Mouse (Mus musculus): ENCODE measurements around the gene Serhl. TPM values are rescaled to one million over a fixed set of nuclear protein-coding genes. Genes with fewer than 3 reads are reported as not detected.

Gene Serhl
- polyA plus RNA-seq, 1 experiment from 2014 or later: 77.1 TPM

DNA sequence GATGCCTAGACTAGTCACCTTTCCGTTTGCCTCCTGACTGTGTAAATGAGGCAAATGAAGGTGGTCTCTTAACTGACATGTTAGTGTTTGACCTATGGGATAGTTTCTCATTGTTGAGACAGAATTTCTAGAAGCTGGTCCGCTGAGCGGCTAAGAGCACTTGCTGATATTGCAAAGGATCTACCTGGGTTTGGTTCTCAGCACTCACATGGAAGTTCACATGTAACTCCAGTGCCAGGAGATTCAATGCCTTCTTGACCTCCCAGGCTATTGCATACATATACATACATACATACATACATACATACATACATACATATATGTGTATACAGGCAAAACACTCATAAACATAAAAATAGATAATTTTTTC lies 60.8 kb downstream of the Serhl start:
- no peaks in the 10 kb centered on the region for H3K27me3 ChIP-seq (ENCODE audit: control insufficient read depth, insufficient read depth, low read length)

DNA sequence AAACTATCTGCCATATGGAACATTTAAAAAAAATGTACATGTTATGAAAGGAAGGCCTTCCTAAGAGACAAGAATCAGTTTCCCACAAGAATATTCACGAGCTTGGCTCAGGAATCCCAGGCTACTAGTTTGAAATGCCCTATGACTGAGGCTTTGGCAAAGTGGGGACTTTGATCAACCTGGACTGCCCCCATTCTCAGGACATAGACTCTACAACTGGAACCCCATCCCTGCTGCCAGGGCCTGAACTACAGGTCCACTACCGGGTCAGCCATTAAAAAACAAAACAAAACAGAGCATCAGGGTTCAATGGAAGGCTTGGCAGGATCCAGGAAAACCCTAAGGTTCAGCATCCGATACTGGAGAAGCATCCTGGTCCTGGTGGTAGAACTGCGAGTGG lies 61.4 kb downstream of the Serhl start:
- H3K4me2 ChIP-seq (ENCODE audit: low read depth, low read length): no peak overlapping the region
- no peak overlapping the region for H3K27ac ChIP-seq (ENCODE audit: low read length)
- H3K9me3 ChIP-seq (replicated peaks; ENCODE audit: control insufficient read depth, low read length): no peaks in the 10 kb centered on the region
- no peak overlapping the region for H3K4me3 ChIP-seq (ENCODE audit: low read length)
- no peak overlapping the region for H3K9ac ChIP-seq (ENCODE audit: low read length)
- H3K36me3 ChIP-seq (ENCODE audit: control insufficient read depth, insufficient read depth): peaks cover 18% of the 10 kb centered on the region
- no peak for ATAC-seq (replicated peaks; ENCODE audit: extremely low read depth, insufficient read depth, low FRiP score)
- 82% methylated on average over 4 of the region's 4 CpGs for WGBS
- H3K4me1 ChIP-seq (ENCODE audit: control insufficient read depth, insufficient read depth, low read length): peaks cover 11% of the 10 kb centered on the region
- no peaks in the 10 kb centered on the region for H3K27me3 ChIP-seq (ENCODE audit: control insufficient read depth, insufficient read depth, low read length)

More for the DNA sequence above, 60.8 kb downstream of the Serhl start:
- 24% methylated on average over 3 of the region's 3 CpGs for WGBS
- Histone ChIP-seq H3K4me2 (ENCODE audit: low read depth, low read length) (peak overlapping the region; percentile 71), H3K27ac (ENCODE audit: low read length) (peak overlapping the region; percentile 99), H3K9me3 (replicated peaks; ENCODE audit: control insufficient read depth, low read length) (no peaks in the 10 kb centered on the region), H3K4me3 (ENCODE audit: low read length) (peak overlapping the region; percentile 98), H3K4me1 (ENCODE audit: control insufficient read depth, insufficient read depth, low read length) (peaks cover 11% of the 10 kb centered on the region), H3K9ac (ENCODE audit: low read length) (peak overlapping the region; percentile 99), H3K36me3 (ENCODE audit: control insufficient read depth, insufficient read depth) (peaks cover 18% of the 10 kb centered on the region)
- no peak for ATAC-seq (replicated peaks; ENCODE audit: extremely low read depth, insufficient read depth, low FRiP score)

DNA sequence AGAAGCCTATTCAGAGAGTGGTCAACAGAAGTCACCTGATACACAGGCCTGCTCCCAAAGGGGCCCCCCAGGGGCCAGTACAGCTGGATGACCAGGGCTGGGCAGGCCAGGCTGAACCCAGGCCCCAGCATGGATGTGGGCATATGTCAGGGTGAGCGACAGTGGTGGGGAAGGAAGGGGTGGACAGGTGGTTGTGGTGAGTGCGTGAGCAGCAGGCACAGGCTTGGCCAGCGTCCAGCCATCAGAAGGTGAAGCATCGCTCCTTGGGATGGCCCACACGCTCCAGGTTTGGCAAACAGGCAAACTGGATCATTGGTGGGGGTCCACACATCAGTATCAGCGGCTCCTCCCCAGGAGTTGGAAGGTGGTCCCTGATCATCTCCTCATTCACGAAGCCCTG lies 65.0 kb downstream of the Serhl start:
- no peak for ATAC-seq (replicated peaks; ENCODE audit: extremely low read depth, insufficient read depth, low FRiP score)
- Histone ChIP-seq H3K9ac (ENCODE audit: low read length) (no peak overlapping the region), H3K36me3 (ENCODE audit: control insufficient read depth, insufficient read depth) (peaks cover 26% of the 10 kb centered on the region), H3K27me3 (ENCODE audit: control insufficient read depth, insufficient read depth, low read length) (no peaks in the 10 kb centered on the region), H3K27ac (ENCODE audit: low read length) (no peak overlapping the region), H3K9me3 (replicated peaks; ENCODE audit: control insufficient read depth, low read length) (no peaks in the 10 kb centered on the region), H3K4me1 (ENCODE audit: control insufficient read depth, insufficient read depth, low read length) (peaks cover 3% of the 10 kb centered on the region; the same call in 1 of the 2 replicates), H3K4me2 (ENCODE audit: low read depth, low read length) (no peak overlapping the region), H3K4me3 (ENCODE audit: low read length) (no peak overlapping the region)
- WGBS: 98% methylated on average over 7 of the region's 7 CpGs

DNA sequence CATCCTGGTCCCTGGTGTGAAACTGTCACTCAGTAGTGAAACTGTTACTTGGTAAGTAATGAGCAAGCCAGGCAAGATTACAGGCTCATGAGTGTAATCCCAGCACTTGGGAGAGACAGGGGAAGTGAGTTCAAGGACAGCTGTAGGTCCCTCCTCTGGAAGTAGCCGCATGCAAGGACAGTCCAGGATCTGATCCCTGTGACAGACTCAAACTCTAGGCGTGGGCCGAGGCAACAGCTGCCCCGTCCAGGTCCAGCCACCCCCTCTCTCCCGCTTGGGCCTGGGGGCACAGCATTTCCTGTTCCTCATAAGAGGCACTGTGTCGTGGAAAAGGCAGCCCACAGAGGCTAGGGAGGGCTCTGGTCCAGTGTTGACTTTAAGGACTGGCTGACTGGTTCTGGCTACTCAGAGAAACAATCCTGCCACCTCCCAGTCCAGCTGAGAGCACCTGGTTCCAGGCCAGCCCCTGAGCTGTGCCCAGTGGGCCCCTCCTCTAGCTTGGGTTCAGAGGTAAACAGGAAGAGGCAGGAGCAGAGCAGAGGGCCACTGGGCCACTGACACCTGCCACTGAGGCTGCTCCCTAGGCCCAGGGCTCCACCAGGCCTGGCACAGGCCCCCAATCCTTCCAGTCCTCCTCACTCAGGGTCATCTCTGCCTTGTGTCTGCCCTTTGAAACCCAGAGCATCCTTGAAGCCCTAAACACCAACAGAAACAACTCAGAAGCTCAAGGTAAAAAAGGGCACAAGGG lies 66.5 kb downstream of the Serhl start:
- WGBS: 75% methylated on average over 6 of the region's 6 CpGs
- Histone ChIP-seq H3K9ac (ENCODE audit: low read length) (no peak overlapping the region), H3K27ac (ENCODE audit: low read length) (no peak overlapping the region), H3K4me1 (ENCODE audit: control insufficient read depth, insufficient read depth, low read length) (no peaks in the 10 kb centered on the region), H3K4me3 (ENCODE audit: low read length) (no peak overlapping the region), H3K27me3 (ENCODE audit: control insufficient read depth, insufficient read depth, low read length) (no peaks in the 10 kb centered on the region), H3K36me3 (ENCODE audit: control insufficient read depth, insufficient read depth) (peaks cover 35% of the 10 kb centered on the region), H3K4me2 (ENCODE audit: low read depth, low read length) (no peak overlapping the region), H3K9me3 (replicated peaks; ENCODE audit: control insufficient read depth, low read length) (no peaks in the 10 kb centered on the region)
- no peak for ATAC-seq (replicated peaks; ENCODE audit: extremely low read depth, insufficient read depth, low FRiP score)

DNA sequence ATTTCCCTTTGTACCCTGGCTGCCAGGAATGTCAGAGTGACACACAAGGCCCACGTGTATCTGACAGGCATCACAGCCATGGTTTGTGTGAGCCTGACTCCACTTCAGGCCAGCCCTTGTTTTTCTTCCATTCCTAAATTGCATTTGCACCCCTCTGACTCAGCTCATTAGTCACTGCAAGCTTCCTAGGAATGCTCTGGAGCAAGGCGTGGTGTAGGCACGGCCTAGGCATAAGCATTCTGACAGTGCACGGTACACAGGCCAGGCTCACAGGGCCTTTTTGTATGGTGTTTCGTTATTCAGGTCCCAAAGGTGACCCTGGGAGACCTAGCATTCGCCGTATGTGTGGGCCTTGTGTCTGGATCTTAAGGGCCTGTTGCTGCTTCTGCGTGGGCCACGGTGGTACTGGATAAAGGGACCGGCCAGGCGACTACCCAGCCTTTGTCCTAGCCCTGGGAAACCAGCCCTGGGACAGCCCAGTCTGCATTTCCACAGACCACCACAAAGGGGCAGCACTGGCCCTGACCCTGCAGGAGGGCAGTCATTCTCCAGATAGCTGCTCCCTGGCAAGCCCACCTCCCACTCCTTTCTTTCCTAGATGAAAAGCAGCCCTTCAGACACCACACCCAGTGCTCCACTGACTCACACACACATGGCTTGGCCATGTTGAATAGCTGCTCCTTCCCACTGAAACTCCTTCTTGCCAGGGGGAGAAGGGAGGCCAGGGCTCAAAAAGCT lies 67.8 kb downstream of the Serhl start:
- Histone ChIP-seq H3K4me1 (ENCODE audit: control insufficient read depth, insufficient read depth, low read length) (no peaks in the 10 kb centered on the region), H3K9ac (ENCODE audit: low read length) (no peak overlapping the region), H3K4me2 (ENCODE audit: low read depth, low read length) (no peak overlapping the region), H3K9me3 (replicated peaks; ENCODE audit: control insufficient read depth, low read length) (no peaks in the 10 kb centered on the region), H3K36me3 (ENCODE audit: control insufficient read depth, insufficient read depth) (peaks cover 35% of the 10 kb centered on the region), H3K27ac (ENCODE audit: low read length) (no peak overlapping the region), H3K4me3 (ENCODE audit: low read length) (no peak overlapping the region), H3K27me3 (ENCODE audit: control insufficient read depth, insufficient read depth, low read length) (no peaks in the 10 kb centered on the region)
- ATAC-seq (replicated peaks; ENCODE audit: extremely low read depth, insufficient read depth, low FRiP score): no peak
- 65% methylated on average over 11 of the region's 11 CpGs for WGBS

DNA sequence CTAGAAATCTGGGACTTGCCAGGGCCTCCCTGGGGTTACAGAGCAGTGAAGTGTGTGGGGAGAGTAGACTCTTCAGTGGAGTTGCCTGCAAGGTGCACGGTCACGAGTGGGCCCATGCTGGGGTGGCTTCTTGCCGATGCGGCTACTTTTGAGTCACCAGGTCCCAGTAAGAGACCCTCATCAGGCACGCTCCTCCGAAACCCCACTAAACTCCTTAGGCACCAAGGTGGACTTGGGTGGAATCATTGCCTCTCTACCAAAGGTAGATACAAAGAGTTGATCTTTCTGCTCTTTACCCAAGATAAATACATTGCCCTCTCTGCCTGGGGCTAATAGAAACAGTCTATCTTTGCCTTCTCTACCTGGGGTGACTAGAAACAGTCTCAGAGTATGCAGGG lies 68.4 kb downstream of the Serhl start:
- Histone ChIP-seq H3K9ac (ENCODE audit: low read length) (no peak overlapping the region), H3K27me3 (ENCODE audit: control insufficient read depth, insufficient read depth, low read length) (no peaks in the 10 kb centered on the region), H3K4me2 (ENCODE audit: low read depth, low read length) (no peak overlapping the region), H3K4me3 (ENCODE audit: low read length) (no peak overlapping the region), H3K9me3 (replicated peaks; ENCODE audit: control insufficient read depth, low read length) (no peaks in the 10 kb centered on the region), H3K27ac (ENCODE audit: low read length) (no peak overlapping the region), H3K36me3 (ENCODE audit: control insufficient read depth, insufficient read depth) (peaks cover 35% of the 10 kb centered on the region), H3K4me1 (ENCODE audit: control insufficient read depth, insufficient read depth, low read length) (no peaks in the 10 kb centered on the region)
- no peak for ATAC-seq (replicated peaks; ENCODE audit: extremely low read depth, insufficient read depth, low FRiP score)
- 97% methylated on average over 6 of the region's 6 CpGs for WGBS

DNA sequence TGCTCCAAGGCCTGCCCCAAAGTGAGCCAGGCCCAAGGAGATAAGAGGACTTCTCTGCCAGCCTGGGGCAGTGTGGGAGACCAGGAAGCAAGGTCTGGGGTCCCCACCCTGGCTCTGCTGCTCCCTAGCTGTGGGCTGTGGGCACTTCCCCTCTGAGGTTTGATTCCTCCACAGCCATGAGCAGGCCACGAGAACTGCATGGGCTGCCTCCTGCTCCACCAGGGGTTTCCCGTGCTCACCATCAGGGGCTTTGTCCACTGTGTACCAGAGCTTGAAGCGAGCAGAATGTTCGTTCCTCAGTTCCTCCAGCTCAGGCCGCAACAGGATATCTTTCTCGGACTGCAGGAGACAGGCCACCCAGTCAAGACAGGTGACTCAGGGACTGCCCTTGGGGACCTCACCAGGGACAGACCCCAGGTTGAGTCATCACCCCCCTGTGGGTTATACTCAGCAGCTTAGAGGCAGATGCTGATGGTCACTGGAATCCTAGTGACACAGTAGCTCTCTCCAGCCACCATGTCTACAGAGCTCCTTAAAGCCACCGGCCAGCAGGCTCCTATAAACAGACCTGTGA lies 69.4 kb downstream of the Serhl start:
- Histone ChIP-seq H3K27ac (ENCODE audit: low read length) (no peak overlapping the region), H3K4me1 (ENCODE audit: control insufficient read depth, insufficient read depth, low read length) (no peaks in the 10 kb centered on the region), H3K4me2 (ENCODE audit: low read depth, low read length) (no peak overlapping the region), H3K36me3 (ENCODE audit: control insufficient read depth, insufficient read depth) (peaks cover 32% of the 10 kb centered on the region), H3K27me3 (ENCODE audit: control insufficient read depth, insufficient read depth, low read length) (no peaks in the 10 kb centered on the region), H3K9me3 (replicated peaks; ENCODE audit: control insufficient read depth, low read length) (no peaks in the 10 kb centered on the region), H3K9ac (ENCODE audit: low read length) (no peak overlapping the region), H3K4me3 (ENCODE audit: low read length) (no peak overlapping the region)
- ATAC-seq (replicated peaks; ENCODE audit: extremely low read depth, insufficient read depth, low FRiP score): no peak
- 90% methylated on average over 7 of the region's 7 CpGs for WGBS

DNA sequence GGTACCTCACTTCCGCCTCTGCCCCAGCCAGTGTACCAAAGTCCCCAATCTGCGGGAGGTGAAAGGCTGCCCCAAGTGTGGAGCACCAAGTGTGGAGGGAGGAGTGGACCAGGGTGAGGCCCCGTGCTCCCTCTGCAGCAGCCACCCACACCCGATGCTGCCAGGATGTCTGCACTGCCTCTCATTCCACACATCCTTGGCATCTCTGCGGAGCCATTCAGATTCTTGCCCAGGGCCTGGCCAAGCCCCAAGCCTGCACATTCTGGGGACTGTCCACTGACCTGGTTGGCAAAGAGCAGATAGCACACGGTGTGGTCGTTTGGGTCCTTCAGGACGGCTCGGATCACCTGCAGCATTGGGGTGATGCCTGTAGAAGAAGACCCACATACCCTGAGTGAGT lies 70.5 kb downstream of the Serhl start:
- H3K9ac ChIP-seq (ENCODE audit: low read length): no peak overlapping the region
- WGBS: 89% methylated on average over 9 of the region's 9 CpGs
- H3K4me3 ChIP-seq (ENCODE audit: low read length): no peak overlapping the region
- peaks cover 27% of the 10 kb centered on the region for H3K36me3 ChIP-seq (ENCODE audit: control insufficient read depth, insufficient read depth)
- H3K9me3 ChIP-seq (replicated peaks; ENCODE audit: control insufficient read depth, low read length): no peaks in the 10 kb centered on the region
- peaks cover 3% of the 10 kb centered on the region for H3K4me1 ChIP-seq (ENCODE audit: control insufficient read depth, insufficient read depth, low read length)
- H3K27ac ChIP-seq (ENCODE audit: low read length): no peak overlapping the region
- no peak overlapping the region for H3K4me2 ChIP-seq (ENCODE audit: low read depth, low read length)
- no peak for ATAC-seq (replicated peaks; ENCODE audit: extremely low read depth, insufficient read depth, low FRiP score)
- H3K27me3 ChIP-seq (ENCODE audit: control insufficient read depth, insufficient read depth, low read length): no peaks in the 10 kb centered on the region

DNA sequence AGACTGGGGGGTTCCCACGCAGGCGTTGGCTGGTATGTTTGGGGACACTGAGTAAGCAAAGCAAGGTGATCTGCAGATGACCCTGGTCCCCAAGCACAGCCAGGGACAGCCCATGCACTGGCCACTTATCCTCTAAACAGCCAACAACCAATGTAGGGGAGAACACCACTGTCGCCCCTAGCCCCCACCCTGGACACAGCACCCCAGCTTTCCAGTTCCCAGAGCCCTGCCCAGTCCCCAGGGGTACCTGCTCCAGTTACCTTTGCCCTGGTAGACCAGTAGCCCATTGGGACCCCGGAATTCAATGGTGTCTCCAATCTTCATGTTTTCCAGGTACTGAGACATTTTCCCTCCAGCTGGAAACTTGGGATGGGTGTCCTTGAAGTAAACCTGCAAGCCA lies 71.3 kb downstream of the Serhl start:
- ATAC-seq (replicated peaks; ENCODE audit: extremely low read depth, insufficient read depth, low FRiP score): no peak
- Histone ChIP-seq H3K36me3 (ENCODE audit: control insufficient read depth, insufficient read depth) (peaks cover 27% of the 10 kb centered on the region), H3K9ac (ENCODE audit: low read length) (no peak overlapping the region), H3K4me3 (ENCODE audit: low read length) (no peak overlapping the region), H3K9me3 (replicated peaks; ENCODE audit: control insufficient read depth, low read length) (no peaks in the 10 kb centered on the region), H3K4me1 (ENCODE audit: control insufficient read depth, insufficient read depth, low read length) (peaks cover 8% of the 10 kb centered on the region), H3K27me3 (ENCODE audit: control insufficient read depth, insufficient read depth, low read length) (no peaks in the 10 kb centered on the region), H3K27ac (ENCODE audit: low read length) (no peak overlapping the region), H3K4me2 (ENCODE audit: low read depth, low read length) (no peak overlapping the region)
- WGBS: 94% methylated on average over 4 of the region's 4 CpGs

All from heart, embryonic 16.5 days (tissue).